Mouse (Mus musculus): ENCODE measurements at regions not wholly inside any gene's neighbourhood (a gene's known extent, or its start where the extent isn't known, plus 50 kb on each side); places are given as distances from the start of the nearest gene placed in this dataset.

DNA sequence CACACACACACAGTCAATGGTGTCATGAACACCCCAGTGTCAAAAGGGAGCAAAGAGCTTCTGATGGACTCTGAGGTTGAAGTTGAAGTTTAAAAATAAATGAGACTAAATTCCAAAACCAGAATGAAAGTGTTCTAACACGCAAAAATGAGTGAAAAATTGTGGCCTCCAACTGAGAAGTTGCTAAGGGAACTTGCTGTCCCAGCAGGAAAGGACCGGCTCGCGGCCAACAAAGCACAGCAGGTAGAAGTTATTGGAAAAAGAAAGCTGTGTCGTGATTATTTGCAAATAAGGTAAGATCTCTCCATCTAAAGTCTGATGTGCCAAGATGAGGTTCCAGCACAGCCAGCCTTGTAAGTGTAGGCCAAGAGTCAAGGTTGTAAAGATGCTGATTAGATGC is 169.7 kb downstream of the Nrp2 start:
- no peak for DNase-seq

DNA sequence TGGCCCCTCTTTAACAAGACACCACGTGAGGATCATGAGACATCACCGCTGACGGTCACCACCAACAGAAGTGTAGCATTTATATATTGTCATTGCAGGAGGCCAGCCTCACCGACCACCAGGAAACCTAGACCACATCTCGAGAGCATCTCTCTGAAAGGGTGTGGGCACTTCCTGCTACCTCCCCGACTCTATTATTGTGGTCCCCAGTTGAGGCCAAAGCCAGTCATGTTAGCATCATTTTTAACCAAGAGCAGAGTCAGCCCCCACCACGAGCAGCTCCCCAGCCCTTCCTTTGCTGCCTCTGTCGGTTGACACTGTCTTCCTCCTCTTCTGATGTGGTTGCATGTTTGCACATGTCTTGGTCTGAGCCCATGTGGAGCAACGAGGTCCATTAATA is 172.5 kb downstream of the Nrp2 start:
- peak; percentile 23 to 42 for DNase-seq

DNA sequence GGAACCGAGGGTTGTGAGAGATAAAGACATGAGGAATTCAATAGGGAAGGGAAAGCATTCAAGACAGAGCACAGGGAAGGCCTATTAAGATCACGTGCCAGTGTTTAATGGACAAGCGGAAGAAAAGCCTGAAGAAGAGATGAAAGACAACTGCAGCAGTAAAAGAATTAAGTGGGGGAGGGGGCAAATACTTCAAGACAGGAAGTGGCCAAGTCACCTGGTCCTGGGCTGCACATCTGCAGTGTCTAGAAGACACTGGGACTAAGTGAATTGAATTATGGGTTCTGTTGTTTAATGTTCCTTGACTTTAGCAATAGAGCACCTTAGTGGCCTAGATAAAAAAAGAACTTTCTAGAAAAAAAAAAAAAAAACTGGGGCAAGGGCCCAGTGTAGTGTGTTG is 173.6 kb downstream of the Nrp2 start:
- DNase-seq: no peak

GRCm38 (mm10) chr1:62880882-62881291 is 177.8 kb downstream of the Nrp2 start:
- no peak for DNase-seq

DNA sequence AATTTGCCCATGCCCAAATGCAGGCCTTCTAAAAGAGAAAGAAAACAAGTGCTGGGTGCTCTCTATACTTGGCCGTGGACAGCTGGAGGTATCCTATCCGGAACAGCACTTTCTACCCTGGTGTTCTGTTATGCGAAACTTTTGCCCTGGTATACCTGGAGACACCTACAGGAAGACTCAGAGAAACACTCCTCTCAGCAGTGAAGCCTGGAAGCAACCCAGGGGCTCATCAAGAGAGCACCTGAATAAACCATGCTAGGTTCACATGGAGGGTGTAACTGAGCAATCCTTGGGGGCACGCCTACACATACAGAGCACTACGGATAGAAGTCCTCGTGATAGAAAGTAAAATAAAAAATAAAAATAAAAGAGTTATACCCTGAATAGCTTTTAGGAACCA is 178.4 kb downstream of the Nrp2 start:
- DNase-seq: no peak

GRCm38 (mm10) chr1:62882028-62882427 is 178.9 kb downstream of the Nrp2 start:
- DNase-seq: no peak

DNA sequence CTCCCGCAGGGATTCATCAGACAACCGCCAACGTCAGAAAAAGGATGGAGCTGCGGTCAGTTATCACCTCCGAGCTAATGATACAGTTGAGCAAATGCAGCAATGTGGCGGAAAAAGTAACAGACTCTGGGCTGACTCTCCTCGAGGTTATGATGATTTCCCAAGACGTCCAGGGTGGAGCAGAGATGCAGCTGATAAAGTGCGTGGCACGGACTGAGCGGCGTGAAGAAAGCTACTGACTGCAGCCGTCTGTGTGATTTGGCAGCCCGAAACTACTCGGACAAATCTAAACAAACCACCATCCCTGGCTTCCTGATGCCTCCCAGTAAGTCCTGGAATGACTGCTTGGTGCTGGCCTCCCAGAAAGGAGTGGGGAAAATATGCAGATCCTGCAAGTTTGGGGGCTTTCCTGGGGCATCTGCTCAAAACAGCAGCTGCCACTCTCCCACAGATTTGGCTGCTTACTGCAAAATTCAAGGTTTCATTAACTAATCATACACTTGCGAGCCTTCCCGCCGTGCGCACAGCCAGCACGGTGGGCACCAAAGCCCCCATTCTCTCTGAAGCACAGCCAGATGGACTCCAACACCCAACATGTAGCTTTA is 181.9 kb downstream of the Nrp2 start:
- no peak for DNase-seq

DNA sequence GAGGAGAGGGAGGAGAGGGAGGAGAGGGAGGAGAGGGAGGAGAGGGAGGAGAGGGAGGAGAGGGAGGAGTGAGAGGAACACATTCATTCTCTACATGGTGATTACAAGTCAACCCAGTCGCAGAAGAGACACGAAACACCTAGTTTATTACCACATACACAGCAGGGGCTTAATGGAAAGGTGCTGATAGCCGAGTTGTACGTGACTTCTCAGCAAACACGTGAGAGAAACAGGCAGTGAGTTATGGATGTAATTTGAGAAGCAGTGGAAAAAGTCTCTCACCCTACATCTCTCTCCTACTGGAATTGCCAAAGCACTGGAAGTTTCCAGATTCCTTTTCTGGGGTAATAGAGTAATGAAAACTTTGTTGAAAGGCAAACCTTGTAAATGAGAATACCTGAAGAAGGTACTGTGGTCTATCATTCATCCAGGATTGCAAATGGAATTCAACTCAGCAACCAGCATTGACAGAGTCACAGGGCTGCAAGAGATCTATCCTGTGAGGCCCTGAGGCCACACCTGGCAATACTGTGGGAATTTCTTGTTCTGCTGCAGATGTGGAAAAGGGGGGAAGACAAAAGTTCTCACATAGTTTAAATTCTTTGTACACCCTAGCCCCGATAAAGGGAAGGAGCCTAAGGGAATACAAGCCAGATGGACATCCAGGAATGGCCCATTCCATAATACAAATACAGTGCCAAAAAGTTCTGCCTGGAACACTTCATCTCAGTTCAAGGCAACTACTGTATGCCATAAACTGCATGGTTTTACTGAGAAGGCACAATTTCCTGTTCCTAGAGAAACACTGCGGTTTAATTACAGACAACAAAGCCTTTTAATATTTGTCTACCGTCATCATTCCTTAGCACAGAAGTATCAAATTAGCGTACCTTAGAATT is 184.7 kb downstream of the Nrp2 start:
- DNase-seq: no peak

DNA sequence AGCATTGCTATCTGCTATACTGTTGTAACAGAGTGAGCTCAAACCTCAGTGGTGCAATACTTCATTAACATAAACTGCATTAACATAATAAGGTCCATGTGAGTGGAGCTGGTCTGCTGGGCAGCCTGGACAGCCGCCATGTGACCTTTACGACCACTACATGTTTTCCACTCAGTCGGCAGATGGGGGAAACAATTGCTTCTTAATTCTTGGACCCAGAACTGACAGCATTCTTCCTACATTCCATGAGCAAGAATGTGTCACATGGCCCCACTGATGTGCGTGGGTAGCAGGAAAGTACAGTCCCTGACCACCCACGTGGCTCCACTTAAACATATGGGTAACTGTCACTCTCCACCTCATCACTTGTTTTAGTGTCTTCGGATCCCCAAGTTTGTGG is 198.3 kb downstream of the Nrp2 start:
- no peak for DNase-seq

GRCm38 (mm10) chr1:62901871-62902270 is 198.8 kb downstream of the Nrp2 start:
- no peak for DNase-seq

- no peak for DNase-seq
Observed at GRCm38 (mm10) chr1:62902931-62903453, 199.9 kb downstream of the Nrp2 start.

DNA sequence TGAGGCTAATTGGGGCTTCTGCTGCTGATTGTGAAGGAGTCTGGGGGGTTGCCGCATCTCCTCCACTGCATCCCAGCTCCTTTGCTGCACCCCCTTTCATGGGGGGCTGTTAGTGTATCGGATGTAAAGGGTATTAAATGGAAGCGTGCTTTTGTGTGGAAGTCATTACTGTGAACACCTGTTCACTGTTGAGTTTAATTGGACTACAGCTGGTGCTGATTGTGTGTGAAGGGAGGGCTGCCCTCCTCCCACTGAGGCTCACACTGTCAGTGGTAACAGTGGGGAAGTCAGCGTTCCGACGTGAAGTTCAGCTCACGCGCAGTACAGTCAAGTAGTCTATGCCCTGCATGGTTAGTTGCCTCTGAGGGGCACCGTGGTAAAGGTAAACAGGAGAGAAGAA is 202.7 kb downstream of the Nrp2 start:
- no peak for DNase-seq

- no peak for DNase-seq
Observed at GRCm38 (mm10) chr1:62907243-62907642, 204.2 kb downstream of the Nrp2 start.

All from thymus, postnatal 36 days (tissue).